Comparison of ENCODE assay signal across 9 mouse cellular contexts in genomic region chr12:40836924-40837323, GRCm38 (mm10).
DNase-seq lines count a peak whose midpoint lies in the region; ATAC-seq and TF ChIP-seq lines count a peak whose summit lies in the region.
"Had no signal": no experiment of that assay in that cellular context is flagged by ENCODE, and none has a peak within 500 bp of the region (broad histone marks: within the 10 kb centered on the region; RNA-seq: fewer than 3 reads in every experiment).

No protein-coding gene starts in this region.

- peak overlapping the region; percentile 8; the same call in 1 of the 2 replicates for H3K27ac ChIP-seq in left cerebral cortex, adult 2 months
- no peak overlapping the region for H3K27ac ChIP-seq in embryonic facial prominence, embryonic 10.5 days (replicated peaks)
- H3K27ac ChIP-seq in hindbrain, embryonic 11.5 days (ENCODE audit: low read depth, low read length), result no peak overlapping the region

- H3K9ac ChIP-seq in hindbrain, embryonic 11.5 days (ENCODE audit: low read depth, low read length), result no peak overlapping the region

- no peaks in the 10 kb centered on the region for H3K9me3 ChIP-seq in embryonic facial prominence, embryonic 10.5 days
- H3K9me3 ChIP-seq in hindbrain, embryonic 11.5 days (ENCODE audit: control insufficient read depth, low read length), result no peaks in the 10 kb centered on the region

- no peak for TF ChIP-seq CTCF in left cerebral cortex, adult 2 months (IDR thresholded peaks at IDR 0.05)

- no peaks in the 10 kb centered on the region for H3K4me1 ChIP-seq in embryonic facial prominence, embryonic 10.5 days
- H3K4me1 ChIP-seq in hindbrain, embryonic 11.5 days (replicated peaks; ENCODE audit: control insufficient read depth, insufficient read depth, low read length), result no peaks in the 10 kb centered on the region

- DNase-seq in left cerebral cortex, adult 2 months (ENCODE audit: extremely low spot score in 1 of 2, low spot score in 2 of 2), result no peak
- no peak for DNase-seq in left cerebral cortex, postnatal 4 days
- peak; percentile 28 for DNase-seq in embryonic facial prominence, embryonic 10.5 days (ENCODE audit: low spot score)
- peak; percentile 44 for DNase-seq in hindbrain, embryonic 11.5 days (ENCODE audit: low spot score)
- DNase-seq in retina, embryonic 14.5 days (ENCODE audit: low spot score), result peak; percentile 82
- no peak for DNase-seq in ovary, postnatal 36 days (ENCODE audit: low spot score)
- DNase-seq in right cerebral cortex, postnatal 36 days (ENCODE audit: low spot score in 2 of 2), result no peak
- no peak for DNase-seq in gastrocnemius, postnatal 10 days

- no peak overlapping the region for H3K4me3 ChIP-seq in left cerebral cortex, adult 2 months
- H3K4me3 ChIP-seq in embryonic facial prominence, embryonic 10.5 days, result no peak overlapping the region
- H3K4me3 ChIP-seq in hindbrain, embryonic 11.5 days (ENCODE audit: low read depth, low read length), result no peak overlapping the region

- H3K4me2 ChIP-seq in hindbrain, embryonic 11.5 days (replicated peaks; ENCODE audit: low read depth, low read length), result no peak overlapping the region
- H3K4me2 ChIP-seq: heart, embryonic 11.5 days had no signal

- H3K27me3 ChIP-seq in embryonic facial prominence, embryonic 10.5 days (replicated peaks; ENCODE audit: low read depth, poor library complexity, severe bottlenecking), result peaks cover 5% of the 10 kb centered on the region
- H3K27me3 ChIP-seq in hindbrain, embryonic 11.5 days (ENCODE audit: control insufficient read depth, insufficient read depth, low read length), result no peaks in the 10 kb centered on the region

- intact Hi-C loops in left cerebral cortex, adult 2 months (cut with DNase I), result loop anchor here (2.0 to 10.0 kb wide), 2 partner anchors 648 to 838 kb away; no protein-coding TSS in a partner anchor
- intact Hi-C loops in left cerebral cortex, postnatal 4 days (cut with DNase I), result no loop called here

- H3K36me3 ChIP-seq in embryonic facial prominence, embryonic 10.5 days (replicated peaks), result peaks cover 7% of the 10 kb centered on the region
- H3K36me3 ChIP-seq in hindbrain, embryonic 11.5 days (ENCODE audit: control insufficient read depth, insufficient read depth, low read length), result no peaks in the 10 kb centered on the region

- WGBS in embryonic facial prominence, embryonic 10.5 days, result 59% methylated on average over 6 of the region's 6 CpGs
- WGBS in hindbrain, embryonic 11.5 days, result 43% methylated on average over 6 of the region's 6 CpGs

- peak; percentile 75 for ATAC-seq in hindbrain, embryonic 11.5 days (ENCODE audit: low FRiP score)

Comparison
In these comparisons a context has a peak if more than half of its experiments do, and no peak if none do; other contexts are left out.
1. DNase-seq: peak in embryonic facial prominence, embryonic 10.5 days (single experiment), hindbrain, embryonic 11.5 days (single experiment) and retina, embryonic 14.5 days (single experiment); none in left cerebral cortex, adult 2 months (0 of 2), left cerebral cortex, postnatal 4 days (single experiment), ovary, postnatal 36 days (single experiment), right cerebral cortex, postnatal 36 days (0 of 2) and gastrocnemius, postnatal 10 days (single experiment).